Mouse (Mus musculus): ENCODE data around the gene Stat5b. TPM values are rescaled to one million over a fixed set of nuclear protein-coding genes. Genes with fewer than 3 reads are reported as not detected.

The Stat5b gene
- polyA plus RNA-seq, 1 experiment from 2014 or later: 22.5 TPM

DNA sequence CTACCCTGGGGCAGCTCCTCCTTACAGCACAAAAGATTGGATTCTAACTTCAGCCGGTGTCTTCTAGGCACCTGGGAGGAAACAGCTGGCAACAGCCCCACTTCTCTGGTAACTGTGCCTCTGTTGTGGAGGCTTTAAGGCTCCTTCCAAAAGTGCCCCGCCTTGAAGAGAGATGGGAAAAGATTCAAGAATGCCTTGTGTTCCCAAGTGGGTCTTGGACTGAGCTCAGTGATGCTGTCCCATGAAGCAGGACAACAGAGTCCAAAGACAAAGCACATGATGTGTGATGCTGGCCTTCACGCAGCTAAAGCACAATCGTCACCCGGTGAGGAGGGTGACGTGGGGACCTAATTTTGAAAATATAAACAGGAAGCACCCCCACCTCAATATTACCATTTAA, 4.7 kb downstream of the Stat5b start:
- Histone ChIP-seq H3K27me3 (ENCODE audit: insufficient read depth, low read length) (no peaks in the 10 kb centered on the region), H3K27ac (ENCODE audit: low read length) (no peak overlapping the region), H3K9me3 (ENCODE audit: low read length) (no peaks in the 10 kb centered on the region), H3K4me2 (replicated peaks; ENCODE audit: low read depth, low read length) (no peak overlapping the region), H3K4me1 (ENCODE audit: insufficient read depth, low read length) (peaks cover 19% of the 10 kb centered on the region), H3K4me3 (ENCODE audit: low read length) (no peak overlapping the region), H3K9ac (replicated peaks; ENCODE audit: low read length) (no peak overlapping the region), H3K36me3 (ENCODE audit: insufficient read depth, low read length) (no peaks in the 10 kb centered on the region)
- 88% methylated on average over 6 of the region's 6 CpGs for WGBS
- ATAC-seq (ENCODE audit: low FRiP score, low TSS enrichment): no peak

DNA sequence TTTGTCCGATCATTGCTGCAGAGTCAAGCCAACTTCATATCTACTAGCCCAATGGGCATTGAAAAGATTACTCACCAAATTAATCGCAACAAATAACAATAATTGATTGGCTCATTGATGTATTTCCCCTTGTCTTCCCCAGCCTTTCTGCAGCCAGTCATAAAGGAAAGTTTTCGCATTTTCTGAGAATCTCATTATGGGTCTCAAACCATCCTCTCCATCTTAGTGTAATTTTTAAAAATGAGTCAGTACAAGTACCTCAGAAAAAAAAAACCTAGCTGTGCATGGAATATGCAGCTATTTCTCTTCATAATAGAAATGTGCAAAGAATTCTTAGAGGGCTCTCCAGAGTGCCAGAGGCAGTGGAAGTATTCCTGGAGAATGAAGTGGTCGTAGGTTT, 6.4 kb downstream of the Stat5b start:
- Histone ChIP-seq H3K9ac (replicated peaks; ENCODE audit: low read length) (no peak overlapping the region), H3K4me1 (ENCODE audit: insufficient read depth, low read length) (peaks cover 15% of the 10 kb centered on the region), H3K27ac (ENCODE audit: low read length) (no peak overlapping the region), H3K4me2 (replicated peaks; ENCODE audit: low read depth, low read length) (no peak overlapping the region), H3K27me3 (ENCODE audit: insufficient read depth, low read length) (no peaks in the 10 kb centered on the region), H3K36me3 (ENCODE audit: insufficient read depth, low read length) (no peaks in the 10 kb centered on the region), H3K9me3 (ENCODE audit: low read length) (no peaks in the 10 kb centered on the region), H3K4me3 (ENCODE audit: low read length) (no peak overlapping the region)
- WGBS: 92% methylated on average over 4 of the region's 4 CpGs
- no peak for ATAC-seq (ENCODE audit: low FRiP score, low TSS enrichment)

DNA sequence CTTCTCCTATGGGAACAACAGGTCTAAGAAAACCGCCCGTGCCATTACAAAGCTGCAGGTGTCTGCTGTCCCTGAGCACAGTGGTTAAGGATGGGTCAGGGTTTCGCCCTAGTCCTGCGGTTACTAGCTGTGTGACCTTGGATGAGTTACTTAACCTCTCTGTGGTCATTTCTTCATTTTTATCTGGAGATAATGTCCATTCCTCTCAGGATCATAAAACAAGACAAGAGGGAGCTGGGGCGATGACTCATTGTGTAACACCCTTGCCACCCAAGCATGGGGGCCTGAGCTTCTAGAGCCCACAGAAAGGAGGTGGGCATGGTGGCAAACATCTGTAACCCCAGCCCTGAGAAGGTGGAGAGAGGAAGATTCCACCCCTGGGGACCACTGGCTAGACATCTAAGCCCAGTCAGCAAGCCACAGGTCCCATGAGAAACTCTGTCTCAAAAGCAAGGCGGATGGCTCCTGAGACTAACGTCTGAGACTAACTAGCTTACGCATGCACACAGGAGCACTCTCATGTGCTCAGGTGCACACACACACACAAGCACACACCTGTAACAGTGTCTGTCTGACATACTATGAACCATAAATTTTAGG, 7.4 kb downstream of the Stat5b start:
- Histone ChIP-seq H3K36me3 (ENCODE audit: insufficient read depth, low read length) (no peaks in the 10 kb centered on the region), H3K9me3 (ENCODE audit: low read length) (no peaks in the 10 kb centered on the region), H3K4me3 (ENCODE audit: low read length) (no peak overlapping the region), H3K9ac (replicated peaks; ENCODE audit: low read length) (no peak overlapping the region), H3K4me2 (replicated peaks; ENCODE audit: low read depth, low read length) (no peak overlapping the region), H3K27ac (ENCODE audit: low read length) (no peak overlapping the region), H3K27me3 (ENCODE audit: insufficient read depth, low read length) (no peaks in the 10 kb centered on the region), H3K4me1 (ENCODE audit: insufficient read depth, low read length) (peaks cover 7% of the 10 kb centered on the region; the same call in 1 of the 2 replicates)
- WGBS: 93% methylated on average over 8 of the region's 8 CpGs
- ATAC-seq (ENCODE audit: low FRiP score, low TSS enrichment): no peak

DNA sequence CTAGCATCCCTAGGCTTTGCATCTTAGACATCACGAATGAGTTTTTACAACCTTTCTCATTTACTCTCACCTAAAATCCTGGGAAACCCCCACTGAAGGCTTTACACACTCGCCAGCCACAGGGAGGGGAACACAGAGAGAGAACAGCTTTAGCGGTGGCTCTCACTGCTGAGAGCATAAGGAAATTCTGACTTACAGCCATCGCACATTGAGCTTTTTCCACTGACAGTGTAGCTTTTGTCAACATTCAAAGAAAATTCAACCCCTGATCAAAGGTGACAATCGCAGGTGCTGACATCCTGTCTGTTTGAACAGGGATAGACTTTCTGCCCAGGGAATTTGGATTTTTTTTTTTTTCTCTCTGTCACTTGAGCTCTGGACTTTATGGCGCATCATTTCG, 8.5 kb downstream of the Stat5b start:
- Histone ChIP-seq H3K36me3 (ENCODE audit: insufficient read depth, low read length) (no peaks in the 10 kb centered on the region), H3K9ac (replicated peaks; ENCODE audit: low read length) (no peak overlapping the region), H3K4me2 (replicated peaks; ENCODE audit: low read depth, low read length) (no peak overlapping the region), H3K27me3 (ENCODE audit: insufficient read depth, low read length) (no peaks in the 10 kb centered on the region), H3K9me3 (ENCODE audit: low read length) (peaks cover 4% of the 10 kb centered on the region; the same call in 1 of the 2 replicates), H3K4me3 (ENCODE audit: low read length) (no peak overlapping the region), H3K4me1 (ENCODE audit: insufficient read depth, low read length) (peaks cover 7% of the 10 kb centered on the region; the same call in 1 of the 2 replicates), H3K27ac (ENCODE audit: low read length) (no peak overlapping the region)
- no peak for ATAC-seq (ENCODE audit: low FRiP score, low TSS enrichment)
- 69% methylated on average over 7 of the region's 7 CpGs for WGBS

DNA sequence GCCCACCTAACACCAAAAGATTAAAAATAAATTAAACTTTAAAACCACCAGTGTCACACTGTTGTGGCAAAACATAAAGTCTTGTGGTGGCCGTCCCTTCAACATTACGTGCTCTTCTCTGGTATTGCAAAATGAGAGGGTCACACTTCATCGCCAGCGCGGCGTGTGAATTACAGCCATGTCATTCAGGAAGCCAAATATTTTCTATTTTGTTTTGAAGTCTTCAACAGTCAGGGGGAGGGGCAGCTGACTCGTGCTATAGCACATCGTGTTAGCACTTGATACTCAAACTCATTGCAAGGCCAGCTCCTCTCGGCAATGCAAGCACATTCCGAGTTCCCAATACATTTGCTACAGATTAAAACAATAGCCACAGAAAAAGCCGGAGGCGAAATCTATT, 9.7 kb downstream of the Stat5b start:
- H3K4me2 ChIP-seq (replicated peaks; ENCODE audit: low read depth, low read length): no peak overlapping the region
- no peak overlapping the region for H3K27ac ChIP-seq (ENCODE audit: low read length)
- 51% methylated on average over 12 of the region's 12 CpGs for WGBS

DNA sequence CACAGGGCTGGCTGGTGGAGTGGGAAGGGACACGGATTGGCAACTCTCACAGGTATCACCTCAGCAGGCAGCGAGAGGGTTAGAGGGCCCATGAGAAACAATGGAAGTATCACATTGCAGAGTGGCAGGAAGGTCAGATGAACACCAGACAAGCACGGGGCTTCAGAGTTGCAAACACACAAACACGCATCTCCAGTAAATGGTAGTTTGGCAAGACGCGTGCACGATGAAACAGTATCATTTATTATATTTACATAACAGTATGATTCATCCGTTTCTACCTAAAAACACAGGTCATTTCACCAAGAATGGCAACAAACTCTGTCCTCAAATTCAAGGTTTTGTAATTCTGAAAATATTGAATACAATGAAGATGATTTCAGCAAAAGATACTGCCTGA, 11.0 kb downstream of the Stat5b start:
- H3K27ac ChIP-seq (ENCODE audit: low read length): no peak overlapping the region
- no peaks in the 10 kb centered on the region for H3K27me3 ChIP-seq (ENCODE audit: insufficient read depth, low read length)
- H3K4me1 ChIP-seq (ENCODE audit: insufficient read depth, low read length): peaks cover 7% of the 10 kb centered on the region; the same call in 1 of the 2 replicates
- no peak for ATAC-seq (ENCODE audit: low FRiP score, low TSS enrichment)
- 58% methylated on average over 8 of the region's 8 CpGs for WGBS
- no peak overlapping the region for H3K9ac ChIP-seq (replicated peaks; ENCODE audit: low read length)
- no peaks in the 10 kb centered on the region for H3K36me3 ChIP-seq (ENCODE audit: insufficient read depth, low read length)
- no peak overlapping the region for H3K4me2 ChIP-seq (replicated peaks; ENCODE audit: low read depth, low read length)
- H3K4me3 ChIP-seq (ENCODE audit: low read length): no peak overlapping the region
- H3K9me3 ChIP-seq (ENCODE audit: low read length): peaks cover 4% of the 10 kb centered on the region; the same call in 1 of the 2 replicates

More for the DNA sequence above, 9.7 kb downstream of the Stat5b start:
- Histone ChIP-seq H3K27me3 (ENCODE audit: insufficient read depth, low read length) (no peaks in the 10 kb centered on the region), H3K4me1 (ENCODE audit: insufficient read depth, low read length) (peaks cover 7% of the 10 kb centered on the region; the same call in 1 of the 2 replicates), H3K9me3 (ENCODE audit: low read length) (peaks cover 4% of the 10 kb centered on the region; the same call in 1 of the 2 replicates), H3K36me3 (ENCODE audit: insufficient read depth, low read length) (no peaks in the 10 kb centered on the region), H3K4me3 (ENCODE audit: low read length) (no peak overlapping the region), H3K9ac (replicated peaks; ENCODE audit: low read length) (no peak overlapping the region)
- no peak for ATAC-seq (ENCODE audit: low FRiP score, low TSS enrichment)

DNA sequence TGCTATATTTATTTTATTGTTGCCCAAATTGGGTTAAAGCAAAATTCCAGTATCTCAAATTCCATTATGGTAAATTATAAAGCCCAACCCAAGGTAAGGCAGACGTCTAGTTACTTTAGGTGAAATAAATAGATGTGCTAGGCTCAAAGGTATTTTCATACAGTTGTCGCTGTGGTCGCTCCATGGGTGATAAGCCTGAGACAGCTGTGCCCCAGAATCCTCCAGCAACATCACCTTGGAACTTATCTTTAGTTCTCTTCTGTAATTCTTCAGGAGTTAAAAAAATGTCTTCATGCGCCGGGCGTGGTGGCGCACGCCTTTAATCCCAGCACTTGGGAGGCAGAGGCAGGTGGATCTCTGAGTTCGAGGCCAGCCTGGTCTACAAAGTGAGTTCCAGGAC, 11.6 kb downstream of the Stat5b start:
- Histone ChIP-seq H3K4me2 (replicated peaks; ENCODE audit: low read depth, low read length) (no peak overlapping the region), H3K36me3 (ENCODE audit: insufficient read depth, low read length) (no peaks in the 10 kb centered on the region), H3K4me1 (ENCODE audit: insufficient read depth, low read length) (peaks cover 7% of the 10 kb centered on the region; the same call in 1 of the 2 replicates), H3K4me3 (ENCODE audit: low read length) (no peak overlapping the region), H3K9ac (replicated peaks; ENCODE audit: low read length) (no peak overlapping the region), H3K9me3 (ENCODE audit: low read length) (peaks cover 4% of the 10 kb centered on the region; the same call in 1 of the 2 replicates), H3K27ac (ENCODE audit: low read length) (no peak overlapping the region), H3K27me3 (ENCODE audit: insufficient read depth, low read length) (no peaks in the 10 kb centered on the region)
- ATAC-seq (ENCODE audit: low FRiP score, low TSS enrichment): no peak
- 95% methylated on average over 8 of the region's 9 CpGs for WGBS

DNA sequence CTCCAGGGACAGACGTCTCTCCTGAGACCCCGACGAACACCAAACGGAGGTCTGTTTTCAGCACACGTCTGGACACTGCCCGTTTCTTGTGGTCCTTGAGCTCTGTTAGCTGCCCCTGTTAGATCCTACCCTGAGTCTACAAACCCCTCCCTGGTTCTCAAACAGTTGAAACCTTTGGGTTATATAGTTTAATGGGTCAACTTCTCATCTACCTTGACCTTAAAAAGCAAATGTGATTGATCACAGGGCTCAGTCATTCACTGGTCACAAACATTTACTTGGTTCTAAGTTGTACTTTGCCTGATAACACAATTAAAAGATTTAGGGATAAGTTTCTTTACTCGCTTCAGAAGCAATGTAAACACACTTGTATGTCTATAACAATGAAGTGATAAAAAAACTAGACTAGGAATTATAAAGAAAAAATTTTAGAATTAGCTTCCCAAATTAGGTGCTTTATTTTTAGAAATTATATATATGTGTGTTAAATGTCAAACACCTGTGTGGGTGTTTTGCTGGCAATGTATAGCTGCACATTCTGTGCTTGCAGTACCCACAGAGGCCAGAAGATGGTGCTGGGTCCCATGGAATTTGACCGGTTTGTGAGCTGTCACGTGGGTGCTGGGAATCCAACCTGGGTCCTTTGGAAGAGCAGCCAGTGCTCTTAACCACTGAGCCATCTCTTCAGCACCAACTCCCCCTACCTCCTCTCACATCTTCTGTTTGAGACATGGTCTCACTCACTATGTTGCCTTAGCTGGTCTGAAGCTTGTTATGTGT, 13.4 kb downstream of the Stat5b start:
- no peak overlapping the region for H3K4me2 ChIP-seq (replicated peaks; ENCODE audit: low read depth, low read length)
- H3K27ac ChIP-seq (ENCODE audit: low read length): no peak overlapping the region
- no peak overlapping the region for H3K9ac ChIP-seq (replicated peaks; ENCODE audit: low read length)
- ATAC-seq (ENCODE audit: low FRiP score, low TSS enrichment): no peak
- H3K4me3 ChIP-seq (ENCODE audit: low read length): no peak overlapping the region
- peaks cover 12% of the 10 kb centered on the region; the same call in 1 of the 2 replicates for H3K4me1 ChIP-seq (ENCODE audit: insufficient read depth, low read length)
- 83% methylated on average over 9 of the region's 9 CpGs for WGBS
- H3K9me3 ChIP-seq (ENCODE audit: low read length): peaks cover 4% of the 10 kb centered on the region; the same call in 1 of the 2 replicates
- H3K27me3 ChIP-seq (ENCODE audit: insufficient read depth, low read length): no peaks in the 10 kb centered on the region
- no peaks in the 10 kb centered on the region for H3K36me3 ChIP-seq (ENCODE audit: insufficient read depth, low read length)

DNA sequence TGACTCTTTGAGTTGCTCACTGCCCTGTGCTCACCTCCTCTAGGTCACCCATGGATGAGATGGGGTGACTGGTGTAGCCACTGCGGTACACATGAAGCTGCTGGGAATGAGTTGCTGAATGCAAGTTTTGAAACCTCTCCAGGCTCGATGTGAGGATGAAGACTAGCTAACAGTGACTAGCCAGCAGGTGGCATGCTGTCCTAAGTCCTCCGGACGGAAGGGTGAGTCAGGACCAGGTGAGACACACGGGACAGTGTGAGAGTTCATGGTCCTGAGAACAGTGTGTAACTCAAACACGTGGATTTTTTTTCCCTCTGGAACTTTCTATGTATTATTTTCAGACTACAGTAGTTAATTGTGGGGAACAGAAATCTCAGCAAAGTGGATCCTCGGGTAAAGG, 17.1 kb downstream of the Stat5b start:
- Histone ChIP-seq H3K9me3 (ENCODE audit: low read length) (peaks cover 4% of the 10 kb centered on the region; the same call in 1 of the 2 replicates), H3K4me1 (ENCODE audit: insufficient read depth, low read length) (0 out of 2 replicates have a peak, but pooled peaks cover 5% of the 10 kb centered on the region), H3K27ac (ENCODE audit: low read length) (no peak overlapping the region), H3K9ac (replicated peaks; ENCODE audit: low read length) (no peak overlapping the region), H3K4me2 (replicated peaks; ENCODE audit: low read depth, low read length) (no peak overlapping the region), H3K4me3 (ENCODE audit: low read length) (no peak overlapping the region), H3K27me3 (ENCODE audit: insufficient read depth, low read length) (no peaks in the 10 kb centered on the region), H3K36me3 (ENCODE audit: insufficient read depth, low read length) (no peaks in the 10 kb centered on the region)
- 59% methylated on average over 7 of the region's 7 CpGs for WGBS
- ATAC-seq (ENCODE audit: low FRiP score, low TSS enrichment): no peak

DNA sequence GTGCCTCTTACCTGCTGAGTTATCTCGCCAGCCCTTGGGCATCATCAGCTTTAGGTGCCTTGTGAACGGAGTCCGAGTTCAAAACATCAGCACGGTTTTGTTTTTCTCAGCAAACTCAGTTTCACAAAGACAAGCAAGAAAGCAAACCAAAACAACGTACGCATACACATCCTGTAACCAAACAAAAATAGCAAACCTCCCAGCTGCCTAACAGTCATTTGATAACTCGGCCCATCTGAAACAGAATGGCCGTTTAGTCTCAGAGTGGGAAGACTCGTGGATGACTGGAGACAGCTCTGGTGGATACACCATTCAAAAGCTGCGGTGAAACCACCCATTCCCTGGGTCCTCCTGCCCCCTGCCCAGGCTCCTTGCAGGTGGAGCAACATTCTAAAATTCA, 19.1 kb downstream of the Stat5b start:
- no peaks in the 10 kb centered on the region for H3K9me3 ChIP-seq (ENCODE audit: low read length)
- H3K36me3 ChIP-seq (ENCODE audit: insufficient read depth, low read length): no peaks in the 10 kb centered on the region
- 0 out of 2 replicates have a peak, but pooled peaks cover 5% of the 10 kb centered on the region for H3K4me1 ChIP-seq (ENCODE audit: insufficient read depth, low read length)
- H3K27me3 ChIP-seq (ENCODE audit: insufficient read depth, low read length): no peaks in the 10 kb centered on the region
- H3K27ac ChIP-seq (ENCODE audit: low read length): no peak overlapping the region
- WGBS: 67% methylated on average over 10 of the region's 10 CpGs
- no peak overlapping the region for H3K9ac ChIP-seq (replicated peaks; ENCODE audit: low read length)
- no peak overlapping the region for H3K4me3 ChIP-seq (ENCODE audit: low read length)
- no peak for ATAC-seq (ENCODE audit: low FRiP score, low TSS enrichment)
- H3K4me2 ChIP-seq (replicated peaks; ENCODE audit: low read depth, low read length): no peak overlapping the region
